Mouse (Mus musculus): ENCODE measurements at regions not wholly inside any gene's neighbourhood (a gene's known extent, or its start where the extent isn't known, plus 50 kb on each side); places are given as distances from the start of the nearest gene placed in this dataset.

GRCm38 (mm10) chr9:73173589-73174247 is 60.5 kb downstream of the Rsl24d1 start:
- ATAC-seq (replicated peaks in 1 of 2; ENCODE audit: insufficient read depth in 1 of 2, low FRiP score in 2 of 2, low TSS enrichment in 1 of 2, low read depth in 1 of 2, poor library complexity in 2 of 2, severe bottlenecking in 2 of 2) = no peak

- ATAC-seq (replicated peaks in 1 of 2; ENCODE audit: insufficient read depth in 1 of 2, low FRiP score in 2 of 2, low TSS enrichment in 1 of 2, low read depth in 1 of 2, poor library complexity in 2 of 2, severe bottlenecking in 2 of 2) = no peak
These were observed 63.4 kb downstream of the Rsl24d1 start for GRCm38 (mm10) chr9:73176645-73177044.

- no peak for ATAC-seq (replicated peaks in 1 of 2; ENCODE audit: insufficient read depth in 1 of 2, low FRiP score in 2 of 2, low TSS enrichment in 1 of 2, low read depth in 1 of 2, poor library complexity in 2 of 2, severe bottlenecking in 2 of 2)
These were observed 70.1 kb downstream of the Rsl24d1 start for GRCm38 (mm10) chr9:73183356-73183755.

- ATAC-seq (replicated peaks in 1 of 2; ENCODE audit: insufficient read depth in 1 of 2, low FRiP score in 2 of 2, low TSS enrichment in 1 of 2, low read depth in 1 of 2, poor library complexity in 2 of 2, severe bottlenecking in 2 of 2) = no peak
These were observed 71.7 kb downstream of the Rsl24d1 start for GRCm38 (mm10) chr9:73184908-73185307.

GRCm38 (mm10) chr9:73192271-73192785 is 79.1 kb downstream of the Rsl24d1 start:
- ATAC-seq (replicated peaks in 1 of 2; ENCODE audit: insufficient read depth in 1 of 2, low FRiP score in 2 of 2, low TSS enrichment in 1 of 2, low read depth in 1 of 2, poor library complexity in 2 of 2, severe bottlenecking in 2 of 2) = no peak

- ATAC-seq (replicated peaks in 1 of 2; ENCODE audit: insufficient read depth in 1 of 2, low FRiP score in 2 of 2, low TSS enrichment in 1 of 2, low read depth in 1 of 2, poor library complexity in 2 of 2, severe bottlenecking in 2 of 2) = no peak
These were observed 85.2 kb downstream of the Rsl24d1 start for GRCm38 (mm10) chr9:73198261-73199085.

- no peak for ATAC-seq (replicated peaks in 1 of 2; ENCODE audit: insufficient read depth in 1 of 2, low FRiP score in 2 of 2, low TSS enrichment in 1 of 2, low read depth in 1 of 2, poor library complexity in 2 of 2, severe bottlenecking in 2 of 2)
These were observed 109.9 kb downstream of the Rsl24d1 start for GRCm38 (mm10) chr9:73223111-73223510.

- peak; percentile 75 to 86 for ATAC-seq (replicated peaks in 1 of 2; ENCODE audit: insufficient read depth in 1 of 2, low FRiP score in 2 of 2, low TSS enrichment in 1 of 2, low read depth in 1 of 2, poor library complexity in 2 of 2, severe bottlenecking in 2 of 2)
These were observed 127.0 kb downstream of the Rsl24d1 start for GRCm38 (mm10) chr9:73240188-73240587.

- no peak for ATAC-seq (replicated peaks in 1 of 2; ENCODE audit: insufficient read depth in 1 of 2, low FRiP score in 2 of 2, low TSS enrichment in 1 of 2, low read depth in 1 of 2, poor library complexity in 2 of 2, severe bottlenecking in 2 of 2)
These were observed 129.5 kb downstream of the Rsl24d1 start for GRCm38 (mm10) chr9:73242521-73243308.

- ATAC-seq (replicated peaks in 1 of 2; ENCODE audit: insufficient read depth in 1 of 2, low FRiP score in 2 of 2, low TSS enrichment in 1 of 2, low read depth in 1 of 2, poor library complexity in 2 of 2, severe bottlenecking in 2 of 2) = no peak
These were observed 131.0 kb downstream of the Rsl24d1 start for GRCm38 (mm10) chr9:73244177-73244576.

GRCm38 (mm10) chr9:73245524-73245923 is 132.3 kb downstream of the Rsl24d1 start:
- peak; percentile 36 to 72; a peak in 2 of 4 replicates for ATAC-seq (replicated peaks in 1 of 2; ENCODE audit: insufficient read depth in 1 of 2, low FRiP score in 2 of 2, low TSS enrichment in 1 of 2, low read depth in 1 of 2, poor library complexity in 2 of 2, severe bottlenecking in 2 of 2)

- ATAC-seq (replicated peaks in 1 of 2; ENCODE audit: insufficient read depth in 1 of 2, low FRiP score in 2 of 2, low TSS enrichment in 1 of 2, low read depth in 1 of 2, poor library complexity in 2 of 2, severe bottlenecking in 2 of 2) = no peak
These were observed 144.9 kb downstream of the Rsl24d1 start for GRCm38 (mm10) chr9:73258171-73258570.

GRCm38 (mm10) chr9:73258640-73259039 is 145.4 kb downstream of the Rsl24d1 start:
- no peak for ATAC-seq (replicated peaks in 1 of 2; ENCODE audit: insufficient read depth in 1 of 2, low FRiP score in 2 of 2, low TSS enrichment in 1 of 2, low read depth in 1 of 2, poor library complexity in 2 of 2, severe bottlenecking in 2 of 2)

GRCm38 (mm10) chr9:73262711-73263110 is 149.5 kb downstream of the Rsl24d1 start:
- ATAC-seq (replicated peaks in 1 of 2; ENCODE audit: insufficient read depth in 1 of 2, low FRiP score in 2 of 2, low TSS enrichment in 1 of 2, low read depth in 1 of 2, poor library complexity in 2 of 2, severe bottlenecking in 2 of 2) = no peak

- no peak for ATAC-seq (replicated peaks in 1 of 2; ENCODE audit: insufficient read depth in 1 of 2, low FRiP score in 2 of 2, low TSS enrichment in 1 of 2, low read depth in 1 of 2, poor library complexity in 2 of 2, severe bottlenecking in 2 of 2)
These were observed 157.0 kb downstream of the Rsl24d1 start for GRCm38 (mm10) chr9:73270249-73270648.

- no peak for ATAC-seq (replicated peaks in 1 of 2; ENCODE audit: insufficient read depth in 1 of 2, low FRiP score in 2 of 2, low TSS enrichment in 1 of 2, low read depth in 1 of 2, poor library complexity in 2 of 2, severe bottlenecking in 2 of 2)
These were observed 159.4 kb downstream of the Rsl24d1 start for GRCm38 (mm10) chr9:73272614-73273013.

- no peak for ATAC-seq (replicated peaks in 1 of 2; ENCODE audit: insufficient read depth in 1 of 2, low FRiP score in 2 of 2, low TSS enrichment in 1 of 2, low read depth in 1 of 2, poor library complexity in 2 of 2, severe bottlenecking in 2 of 2)
These were observed 160.5 kb downstream of the Rsl24d1 start for GRCm38 (mm10) chr9:73273681-73274080.

GRCm38 (mm10) chr9:73275671-73276070 is 162.4 kb downstream of the Rsl24d1 start:
- ATAC-seq (replicated peaks in 1 of 2; ENCODE audit: insufficient read depth in 1 of 2, low FRiP score in 2 of 2, low TSS enrichment in 1 of 2, low read depth in 1 of 2, poor library complexity in 2 of 2, severe bottlenecking in 2 of 2) = no peak
